Mouse (Mus musculus) layer of hippocampus, adult 9-10 months (tissue): Measurements from ENCODE around the gene Cyth3.

Experiments used
- DNase-seq: peaks from one replicate; pipeline ENCODE4 v3.0.0; 2022; ENCODE audit warnings: low spot score

Cyth3 gene

GRCm38 (mm10) chr5:143668884-143669283 lies 46.6 kb downstream of the Cyth3 start:
- no peak for DNase-seq

DNA sequence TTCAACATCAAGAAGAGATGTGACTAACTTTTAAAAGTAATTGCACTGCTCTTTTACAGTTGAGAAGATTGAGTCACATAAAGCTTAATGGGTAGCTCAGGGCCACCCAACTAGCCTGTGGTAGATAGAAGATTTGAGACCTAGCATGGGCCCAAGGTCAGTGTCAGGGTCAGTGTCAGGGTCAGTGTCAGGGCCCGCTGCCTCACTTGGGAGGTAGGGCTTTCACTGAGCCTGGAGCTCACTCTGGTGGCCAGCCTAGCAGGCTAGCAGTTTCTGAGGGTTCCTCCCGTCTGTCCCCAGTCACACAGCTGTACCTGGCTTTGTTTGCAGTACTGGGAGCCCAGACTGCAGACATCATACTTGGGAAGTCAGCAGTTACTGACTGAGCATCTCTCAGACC lies 47.1 kb downstream of the Cyth3 start:
- no peak for DNase-seq

GRCm38 (mm10) chr5:143669839-143670238 lies 47.6 kb downstream of the Cyth3 start:
- DNase-seq: no peak

- DNase-seq: no peak
These were observed 48.6 kb downstream of the Cyth3 start for GRCm38 (mm10) chr5:143670740-143671415.

- no peak for DNase-seq
These were observed 52.3 kb downstream of the Cyth3 start for GRCm38 (mm10) chr5:143674576-143674975.

GRCm38 (mm10) chr5:143676218-143676985 lies 54.2 kb downstream of the Cyth3 start:
- DNase-seq: no peak

GRCm38 (mm10) chr5:143677363-143677762 lies 55.1 kb downstream of the Cyth3 start:
- no peak for DNase-seq

- no peak for DNase-seq
These were observed 56.5 kb downstream of the Cyth3 start for GRCm38 (mm10) chr5:143678634-143679271.

GRCm38 (mm10) chr5:143679654-143680053 lies 57.4 kb downstream of the Cyth3 start:
- DNase-seq: no peak

DNA sequence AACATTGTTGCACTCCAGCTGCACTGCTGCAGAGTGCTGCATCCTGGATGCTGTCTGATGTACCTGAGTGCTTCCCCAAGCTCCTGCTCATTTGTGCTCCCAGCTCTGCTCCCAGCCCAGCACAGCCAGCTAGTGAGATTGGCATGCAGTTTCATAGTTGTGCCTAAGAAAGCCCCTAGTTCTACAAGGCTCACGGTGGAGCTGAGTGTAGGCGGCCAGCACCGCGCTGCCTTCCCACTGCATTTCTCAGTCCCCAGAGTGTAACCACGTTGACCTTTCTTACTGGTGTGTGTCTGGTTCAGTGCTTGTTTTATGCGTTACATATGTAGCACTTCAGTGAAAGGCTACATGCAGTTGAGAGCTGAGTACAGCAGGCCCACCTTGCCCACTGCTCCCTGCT lies 61.4 kb downstream of the Cyth3 start:
- no peak for DNase-seq

- DNase-seq: no peak
These were observed 62.7 kb downstream of the Cyth3 start for GRCm38 (mm10) chr5:143684911-143685390.

DNA sequence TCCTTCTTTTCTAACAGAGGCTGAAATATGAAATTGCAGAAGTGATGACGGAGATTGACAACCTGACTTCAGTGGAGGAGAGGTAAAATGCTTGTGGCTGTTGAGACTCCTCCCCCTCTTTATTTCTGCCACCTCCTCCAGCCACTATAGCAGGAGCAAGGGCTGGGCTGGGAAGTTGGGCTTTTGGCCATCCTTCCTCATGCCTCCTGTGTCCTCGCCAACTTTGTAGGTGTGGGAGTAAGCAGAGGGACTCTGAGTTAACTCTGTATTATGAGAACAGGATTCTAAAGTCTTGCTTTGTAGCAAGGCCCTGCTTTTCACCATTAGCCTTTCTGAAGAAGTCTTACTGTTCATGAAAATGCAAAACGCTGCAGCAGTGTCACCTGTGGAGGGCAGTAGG lies 64.2 kb downstream of the Cyth3 start:
- DNase-seq: no peak

- no peak for DNase-seq
These were observed 65.3 kb downstream of the Cyth3 start for GRCm38 (mm10) chr5:143687589-143687988.

DNA sequence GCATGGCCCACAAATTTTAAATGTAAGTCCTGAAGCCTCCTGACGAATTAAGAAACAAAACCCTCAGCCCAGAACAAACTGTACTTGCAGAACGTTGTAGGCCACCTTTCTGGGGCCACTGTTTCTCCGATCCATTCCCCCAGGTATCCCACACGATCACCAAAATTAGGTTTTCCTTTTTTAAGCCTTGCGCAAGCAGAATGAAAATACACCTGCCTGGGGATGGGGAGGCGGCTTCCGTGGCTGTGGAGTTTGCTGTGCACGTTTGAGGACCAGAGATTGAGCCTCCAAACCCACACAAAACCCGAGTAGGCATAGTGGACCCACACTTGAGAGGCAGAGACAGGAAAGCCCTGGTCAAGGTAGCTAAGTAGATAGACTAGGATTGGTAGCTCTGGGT lies 68.1 kb downstream of the Cyth3 start:
- no peak for DNase-seq

DNA sequence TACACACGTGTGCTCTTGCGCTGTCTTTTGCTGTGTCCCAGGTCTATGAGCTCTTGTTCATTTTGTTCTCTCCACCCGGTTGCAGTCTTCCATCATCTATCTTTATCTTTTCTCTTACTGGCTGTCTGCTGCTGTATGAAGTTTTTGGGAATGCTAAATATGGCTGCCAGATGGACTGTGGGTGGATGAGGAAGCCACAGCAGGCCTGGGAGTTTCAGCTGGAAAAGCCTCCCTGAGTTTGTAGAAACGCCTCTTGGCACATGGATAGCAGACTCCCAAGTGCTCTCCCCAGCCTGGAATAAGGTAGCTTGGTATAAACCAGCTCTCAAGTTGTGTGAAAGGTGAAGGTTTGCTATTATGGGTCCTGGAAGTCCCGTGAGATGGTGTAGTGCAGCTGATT lies 68.7 kb downstream of the Cyth3 start:
- peak; percentile 63 for DNase-seq

- DNase-seq: no peak
These were observed 74.1 kb downstream of the Cyth3 start for GRCm38 (mm10) chr5:143696323-143696722.

DNA sequence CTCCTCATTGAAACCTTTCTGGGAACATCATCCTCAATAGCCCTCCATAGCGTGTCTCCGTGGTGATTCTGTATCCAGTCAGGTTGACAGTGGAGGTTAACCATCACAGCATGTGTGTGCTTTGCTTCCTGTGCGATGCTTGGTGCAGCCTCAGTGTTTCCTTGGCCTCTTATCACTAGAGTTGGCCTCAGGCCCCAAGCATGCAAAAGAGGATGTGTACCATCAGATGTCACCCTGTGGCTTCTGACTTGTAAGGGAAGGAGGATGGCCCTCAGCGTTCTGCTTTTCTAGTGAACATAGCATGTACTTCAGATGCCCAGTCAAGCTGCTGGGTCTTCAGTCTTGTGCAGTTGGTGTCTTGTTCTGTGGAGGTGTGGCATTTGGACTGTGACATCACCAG lies 76.2 kb downstream of the Cyth3 start:
- DNase-seq: no peak

DNA sequence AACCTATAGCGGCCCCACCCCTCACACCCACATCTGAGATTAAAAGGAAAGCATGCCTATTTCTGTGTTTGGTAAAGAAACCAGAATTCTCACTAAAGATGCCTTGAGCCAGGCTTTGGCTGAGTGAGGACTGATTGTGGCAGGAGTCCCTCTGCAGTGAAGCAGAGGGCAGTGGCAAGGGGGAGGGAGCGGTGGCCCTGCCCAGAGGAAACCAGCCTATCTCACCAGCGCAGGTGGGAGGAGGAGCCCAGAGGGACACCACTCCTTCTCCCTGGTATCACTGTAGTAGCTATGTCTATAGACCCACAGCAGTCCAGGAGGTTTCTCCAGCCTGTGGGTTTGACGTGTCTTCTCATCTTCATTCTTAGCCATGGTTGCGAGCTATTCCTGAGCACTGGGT lies 78.0 kb downstream of the Cyth3 start:
- DNase-seq: no peak

DNA sequence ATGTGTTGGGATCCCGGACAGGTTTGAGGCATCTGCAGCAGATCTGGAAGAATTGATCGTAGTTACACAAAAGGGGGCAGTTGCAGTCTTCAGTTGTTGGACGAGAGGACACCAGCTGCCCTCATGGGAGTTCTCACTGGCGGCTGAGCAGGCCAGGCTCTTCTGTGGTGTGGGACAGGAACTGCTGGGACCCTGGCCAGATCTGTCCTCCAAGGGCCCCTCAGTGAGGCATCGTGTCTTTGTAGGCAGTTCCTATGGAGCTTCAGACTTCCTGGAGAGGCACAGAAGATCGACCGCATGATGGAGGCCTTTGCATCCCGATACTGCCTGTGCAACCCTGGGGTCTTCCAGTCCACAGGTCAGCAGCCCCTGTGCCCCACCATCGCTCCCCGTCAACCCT lies 78.8 kb downstream of the Cyth3 start:
- DNase-seq: no peak

GRCm38 (mm10) chr5:143704875-143705658 lies 82.8 kb downstream of the Cyth3 start:
- no peak for DNase-seq

- DNase-seq: no peak
These were observed 83.4 kb downstream of the Cyth3 start for GRCm38 (mm10) chr5:143705659-143705982.

DNA sequence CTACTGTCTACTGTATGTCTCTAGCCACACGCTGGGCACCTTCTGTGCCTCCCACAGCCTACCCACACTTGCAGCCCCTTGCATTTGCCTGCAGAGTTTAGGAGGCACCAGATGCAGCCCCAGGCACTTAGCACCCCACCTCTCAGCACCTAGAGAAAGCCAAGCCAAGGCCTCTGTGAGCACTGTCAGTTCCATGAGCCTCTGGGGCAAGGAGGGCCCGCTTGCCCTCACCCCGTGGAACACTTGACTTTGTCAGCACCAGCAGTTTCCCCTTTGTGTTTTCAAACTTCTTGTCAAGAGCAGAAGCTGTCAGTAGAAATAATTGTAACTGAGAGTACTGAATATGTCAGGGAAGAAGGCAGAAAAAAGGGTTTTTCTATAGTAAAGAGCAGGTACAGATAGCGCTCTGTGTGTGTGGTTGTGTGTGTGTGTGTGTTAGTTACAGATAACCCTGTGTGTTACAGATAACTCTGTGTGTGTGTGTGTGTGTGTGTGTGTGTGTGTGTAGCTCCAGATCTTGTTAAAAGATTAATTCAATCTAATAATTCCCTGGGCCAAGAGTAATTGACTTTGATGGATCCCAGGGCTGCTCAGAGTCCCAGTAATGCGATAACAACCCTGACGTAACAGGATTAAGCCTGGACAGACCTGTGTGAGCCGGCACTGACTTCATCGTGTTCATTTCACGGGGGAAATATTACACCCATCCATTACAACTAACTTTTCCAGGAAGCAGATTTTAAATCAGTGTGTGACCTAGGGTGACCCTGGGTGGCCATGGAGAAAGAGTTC lies 84.0 kb downstream of the Cyth3 start:
- no peak for DNase-seq
